Mouse (Mus musculus): Measurements from ENCODE around the gene Myo3b. TPM values are rescaled to one million over a fixed set of nuclear protein-coding genes. Genes with fewer than 3 reads are reported as not detected.

Gene Myo3b
- total and polyA plus RNA-seq, 3 experiments: 0.08 TPM; not detected in 2

GRCm38 (mm10) chr2:70176823-70177708 lies 138.1 kb downstream of the Myo3b start:
- no peaks in the 10 kb centered on the region for H3K27me3 ChIP-seq (ENCODE audit: control insufficient read depth, insufficient read depth, low read length)
- H3K4me3 ChIP-seq: no peak overlapping the region
- H3K9ac ChIP-seq (ENCODE audit: low read depth, low read length): no peak overlapping the region
- H3K36me3 ChIP-seq (ENCODE audit: control insufficient read depth, insufficient read depth, low read length): no peaks in the 10 kb centered on the region
- intact Hi-C loops (cut with DNase I): no loop called here
- no peak for DNase-seq
- WGBS: 73% methylated on average over 6 of the region's 6 CpGs
- no peaks in the 10 kb centered on the region for H3K4me1 ChIP-seq (ENCODE audit: control insufficient read depth, insufficient read depth, low read length)
- H3K27ac ChIP-seq: no peak overlapping the region
- H3K79me2 ChIP-seq (replicated peaks; ENCODE audit: control insufficient read depth, insufficient read depth, low read length): no peaks in the 10 kb centered on the region
- TF ChIP-seq EP300 (IDR thresholded peaks at IDR 0.05; ENCODE audit: insufficient read depth, low read depth, low read length): no peak
- no peak for TF ChIP-seq CTCF (IDR thresholded peaks at IDR 0.05)
- TF ChIP-seq POLR2A (IDR thresholded peaks at IDR 0.05; ENCODE audit: insufficient read depth, low read depth, low read length): no peak

- Histone ChIP-seq H3K36me3 (ENCODE audit: control insufficient read depth, insufficient read depth, low read length) (no peaks in the 10 kb centered on the region), H3K79me2 (replicated peaks; ENCODE audit: control insufficient read depth, insufficient read depth, low read length) (no peaks in the 10 kb centered on the region), H3K27ac (no peak overlapping the region), H3K9ac (ENCODE audit: low read depth, low read length) (no peak overlapping the region), H3K27me3 (ENCODE audit: control insufficient read depth, insufficient read depth, low read length) (no peaks in the 10 kb centered on the region), H3K4me1 (ENCODE audit: control insufficient read depth, insufficient read depth, low read length) (no peaks in the 10 kb centered on the region), H3K4me3 (no peak overlapping the region)
- 85% methylated on average over 5 of the region's 5 CpGs for WGBS
- no peak for TF ChIP-seq CTCF (IDR thresholded peaks at IDR 0.05)
- no peak for DNase-seq
- intact Hi-C loops (cut with DNase I): no loop called here
Measured at GRCm38 (mm10) chr2:70177709-70178030, 138.7 kb downstream of the Myo3b start.

- Histone ChIP-seq H3K9ac (ENCODE audit: low read depth, low read length) (no peak overlapping the region), H3K79me2 (replicated peaks; ENCODE audit: control insufficient read depth, insufficient read depth, low read length) (no peaks in the 10 kb centered on the region), H3K27ac (no peak overlapping the region), H3K4me3 (no peak overlapping the region), H3K27me3 (ENCODE audit: control insufficient read depth, insufficient read depth, low read length) (no peaks in the 10 kb centered on the region), H3K4me1 (ENCODE audit: control insufficient read depth, insufficient read depth, low read length) (no peaks in the 10 kb centered on the region), H3K36me3 (ENCODE audit: control insufficient read depth, insufficient read depth, low read length) (no peaks in the 10 kb centered on the region)
- no peak for DNase-seq
- intact Hi-C loops (cut with DNase I): no loop called here
- no peak for TF ChIP-seq CTCF (IDR thresholded peaks at IDR 0.05)
- TF ChIP-seq POLR2A (IDR thresholded peaks at IDR 0.05; ENCODE audit: insufficient read depth, low read depth, low read length): no peak
- no peak for TF ChIP-seq EP300 (IDR thresholded peaks at IDR 0.05; ENCODE audit: insufficient read depth, low read depth, low read length)
Measured at GRCm38 (mm10) chr2:70178241-70178640, 139.3 kb downstream of the Myo3b start.

GRCm38 (mm10) chr2:70182150-70182670 lies 143.3 kb downstream of the Myo3b start:
- TF ChIP-seq POLR2A (IDR thresholded peaks at IDR 0.05; ENCODE audit: insufficient read depth, low read depth, low read length): no peak
- no peak for TF ChIP-seq EP300 (IDR thresholded peaks at IDR 0.05; ENCODE audit: insufficient read depth, low read depth, low read length)
- TF ChIP-seq CTCF (IDR thresholded peaks at IDR 0.05): no peak
- 87% methylated on average over 8 of the region's 8 CpGs for WGBS
- intact Hi-C loops (cut with DNase I): no loop called here

GRCm38 (mm10) chr2:70187040-70187439 lies 148.1 kb downstream of the Myo3b start:
- intact Hi-C loops (cut with DNase I): no loop called here
- Histone ChIP-seq H3K4me1 (ENCODE audit: control insufficient read depth, insufficient read depth, low read length) (no peaks in the 10 kb centered on the region), H3K4me3 (no peak overlapping the region), H3K79me2 (replicated peaks; ENCODE audit: control insufficient read depth, insufficient read depth, low read length) (no peaks in the 10 kb centered on the region), H3K9ac (ENCODE audit: low read depth, low read length) (no peak overlapping the region), H3K27me3 (ENCODE audit: control insufficient read depth, insufficient read depth, low read length) (no peaks in the 10 kb centered on the region), H3K36me3 (ENCODE audit: control insufficient read depth, insufficient read depth, low read length) (no peaks in the 10 kb centered on the region), H3K27ac (no peak overlapping the region)
- WGBS: 73% methylated on average over 6 of the region's 6 CpGs
- no peak for DNase-seq
- TF ChIP-seq POLR2A (IDR thresholded peaks at IDR 0.05; ENCODE audit: insufficient read depth, low read depth, low read length): no peak
- TF ChIP-seq EP300 (IDR thresholded peaks at IDR 0.05; ENCODE audit: insufficient read depth, low read depth, low read length): no peak
- TF ChIP-seq CTCF (IDR thresholded peaks at IDR 0.05): no peak

More at GRCm38 (mm10) chr2:70182150-70182670, 143.3 kb downstream of the Myo3b start:
- H3K36me3 ChIP-seq (ENCODE audit: control insufficient read depth, insufficient read depth, low read length): no peaks in the 10 kb centered on the region
- H3K27ac ChIP-seq: no peak overlapping the region
- H3K79me2 ChIP-seq (replicated peaks; ENCODE audit: control insufficient read depth, insufficient read depth, low read length): no peaks in the 10 kb centered on the region
- H3K27me3 ChIP-seq (ENCODE audit: control insufficient read depth, insufficient read depth, low read length): no peaks in the 10 kb centered on the region
- H3K4me1 ChIP-seq (ENCODE audit: control insufficient read depth, insufficient read depth, low read length): no peaks in the 10 kb centered on the region
- DNase-seq: no peak
- no peak overlapping the region for H3K9ac ChIP-seq (ENCODE audit: low read depth, low read length)
- no peak overlapping the region for H3K4me3 ChIP-seq

- TF ChIP-seq POLR2A (IDR thresholded peaks at IDR 0.05; ENCODE audit: insufficient read depth, low read depth, low read length) (no peak), EP300 (IDR thresholded peaks at IDR 0.05; ENCODE audit: insufficient read depth, low read depth, low read length) (no peak), CTCF (IDR thresholded peaks at IDR 0.05) (no peak)
- no peaks in the 10 kb centered on the region for H3K79me2 ChIP-seq (replicated peaks; ENCODE audit: control insufficient read depth, insufficient read depth, low read length)
- no peak overlapping the region for H3K4me3 ChIP-seq
- H3K4me1 ChIP-seq (ENCODE audit: control insufficient read depth, insufficient read depth, low read length): no peaks in the 10 kb centered on the region
- no peaks in the 10 kb centered on the region for H3K36me3 ChIP-seq (ENCODE audit: control insufficient read depth, insufficient read depth, low read length)
- intact Hi-C loops (cut with DNase I): no loop called here
- H3K27me3 ChIP-seq (ENCODE audit: control insufficient read depth, insufficient read depth, low read length): no peaks in the 10 kb centered on the region
- no peak overlapping the region for H3K9ac ChIP-seq (ENCODE audit: low read depth, low read length)
- H3K27ac ChIP-seq: no peak overlapping the region
- WGBS: 50% methylated on average over 9 of the region's 9 CpGs
- DNase-seq: no peak
Measured at GRCm38 (mm10) chr2:70195418-70196248, 156.7 kb downstream of the Myo3b start.

Data from heart, adult 2 months (tissue).